Mouse (Mus musculus): ENCODE measurements around the gene Tmem209. TPM values are rescaled to one million over a fixed set of nuclear protein-coding genes. Genes with fewer than 3 reads are reported as not detected.

The Tmem209 gene
- 42.0 and 42.1 TPM in 2 replicates for polyA plus RNA-seq (2015; fragmentation: Nextera tagmentation; extraction: Ambion mirVana)

DNA sequence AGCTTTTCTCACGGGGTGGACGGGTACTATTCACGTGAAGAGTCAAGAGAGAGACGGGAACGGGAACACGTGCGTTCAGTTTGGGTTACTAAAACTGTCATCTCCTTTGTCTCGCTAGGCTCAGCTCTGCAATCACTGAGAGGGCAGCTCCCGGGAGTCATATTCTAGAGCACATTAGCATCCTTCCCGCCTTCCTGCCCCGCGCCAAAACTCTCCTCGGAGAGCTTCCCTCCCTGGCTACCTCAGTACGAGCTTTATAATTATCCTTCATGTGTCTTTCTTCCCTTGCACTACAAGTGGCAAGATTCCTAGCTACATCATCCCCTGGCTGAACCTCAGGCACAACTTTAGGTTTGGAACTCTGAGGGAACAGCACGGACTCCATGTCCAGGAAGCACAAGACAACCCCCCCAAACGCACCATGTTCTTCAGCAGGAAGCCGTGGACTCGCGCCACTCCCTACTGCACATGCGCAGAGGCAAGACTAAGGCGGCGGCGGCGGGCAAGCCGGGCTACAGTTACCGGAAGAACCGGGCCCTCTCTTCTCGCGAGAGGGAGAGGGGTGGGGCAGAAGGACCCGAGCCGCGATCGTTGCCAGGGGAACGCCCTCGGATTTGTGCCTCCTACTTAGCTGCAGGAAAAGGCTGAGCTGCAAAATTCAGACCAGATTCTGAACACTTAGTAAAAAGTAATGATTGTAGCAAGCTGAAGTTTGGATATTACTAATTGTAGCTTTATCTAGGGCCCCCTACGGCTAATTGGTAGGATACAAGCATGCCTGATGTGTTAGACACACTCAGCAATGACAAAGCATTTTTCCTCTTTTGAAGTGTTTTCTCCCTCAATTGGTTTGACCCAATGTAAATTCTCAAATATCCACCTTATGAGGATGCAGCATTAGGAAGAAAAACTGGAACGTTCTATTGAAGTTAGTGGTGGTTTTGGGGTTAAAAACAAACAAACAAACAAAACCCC, at the start of gene Tmem209, which contains the start of gene Ssmem1:
Tmem209 (minus strand) TSS at position 519 of the 975 bp plus-strand sequence.
Ssmem1 (plus strand) TSS at position 585 of the 975 bp plus-strand sequence.
- peaks cover 8% of the 10 kb centered on the region for H3K4me1 ChIP-seq (replicated peaks)
- H3K4me2 ChIP-seq (replicated peaks), result peak within 1 kb of the TSS; percentile 67
- peaks cover 17% of the 10 kb centered on the region for H3K36me3 ChIP-seq
- peak within 1 kb of the TSS; percentile 91 for H3K27ac ChIP-seq
- peak; percentile 99 for ATAC-seq
- H3K4me3 ChIP-seq (replicated peaks), result peak within 1 kb of the TSS; percentile 56
- WGBS, result under 1% methylated on average over 37 of the region's 37 CpGs
- peak within 1 kb of the TSS; percentile 73 for H3K9ac ChIP-seq (replicated peaks)
- H3K9me3 ChIP-seq, result no peaks in the 10 kb centered on the region
- H3K27me3 ChIP-seq, result no peaks in the 10 kb centered on the region

DNA sequence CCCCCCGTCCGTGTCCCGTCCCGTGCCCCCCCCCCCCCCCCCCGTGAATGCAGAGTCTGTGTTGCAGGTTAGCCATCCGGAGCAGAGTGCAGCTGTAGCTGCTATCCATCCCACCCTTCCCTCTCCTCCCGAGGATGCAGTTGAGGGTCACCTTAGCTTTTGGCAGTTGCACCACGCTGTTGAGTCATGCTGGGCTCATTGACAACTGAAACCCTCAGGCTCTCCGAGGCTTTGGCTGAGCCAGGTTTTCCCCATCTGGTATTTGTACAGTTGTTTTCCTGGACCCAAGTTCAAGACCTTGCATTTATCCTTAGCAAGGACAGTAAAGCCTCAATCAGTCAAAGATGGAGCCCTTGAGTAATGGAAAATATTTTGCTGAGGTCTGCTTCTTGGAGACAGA, 46.5 kb upstream of the Tmem209 start:
- Histone ChIP-seq H3K4me3 (replicated peaks) (no peak overlapping the region), H3K4me1 (replicated peaks) (peaks cover 26% of the 10 kb centered on the region), H3K36me3 (no peaks in the 10 kb centered on the region), H3K9me3 (no peaks in the 10 kb centered on the region), H3K27ac (no peak overlapping the region), H3K27me3 (no peaks in the 10 kb centered on the region), H3K9ac (replicated peaks) (no peak overlapping the region), H3K4me2 (replicated peaks) (no peak overlapping the region)
- ATAC-seq, result no peak
- WGBS, result 18% methylated on average over 4 of the region's 9 CpGs

DNA sequence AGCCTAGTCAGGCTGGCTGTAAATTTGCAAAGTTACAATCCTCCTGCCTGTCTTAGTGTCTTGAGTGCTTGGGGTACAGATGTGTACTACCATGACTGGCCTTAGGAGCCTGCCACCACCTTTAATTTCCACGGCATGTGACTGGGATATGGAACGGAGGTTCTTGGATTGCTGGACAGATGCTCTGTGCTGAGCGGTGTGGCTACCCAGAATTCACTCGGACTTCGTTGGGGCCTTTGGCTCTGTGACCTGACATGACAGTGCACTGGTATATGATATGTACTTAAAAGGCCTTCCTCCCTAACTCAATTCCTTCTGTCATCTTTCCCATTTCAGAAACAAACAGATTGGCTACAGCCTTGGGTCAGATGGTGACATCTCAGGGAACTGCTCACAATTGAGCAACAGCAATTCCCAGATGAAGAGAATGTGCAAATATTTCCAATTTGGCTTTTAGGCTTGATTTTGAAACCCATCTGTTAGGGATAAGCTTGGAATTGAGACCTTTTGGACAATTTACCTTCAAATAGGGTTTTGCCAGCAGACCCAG, 45.1 kb upstream of the Tmem209 start:
- H3K27ac ChIP-seq, result no peak overlapping the region
- ATAC-seq, result no peak
- H3K27me3 ChIP-seq, result no peaks in the 10 kb centered on the region
- 95% methylated on average over 5 of the region's 5 CpGs for WGBS
- no peak overlapping the region for H3K4me3 ChIP-seq (replicated peaks)
- H3K4me2 ChIP-seq (replicated peaks), result no peak overlapping the region
- no peak overlapping the region for H3K9ac ChIP-seq (replicated peaks)
- peaks cover 28% of the 10 kb centered on the region for H3K4me1 ChIP-seq (replicated peaks)
- no peaks in the 10 kb centered on the region for H3K36me3 ChIP-seq
- no peaks in the 10 kb centered on the region for H3K9me3 ChIP-seq

DNA sequence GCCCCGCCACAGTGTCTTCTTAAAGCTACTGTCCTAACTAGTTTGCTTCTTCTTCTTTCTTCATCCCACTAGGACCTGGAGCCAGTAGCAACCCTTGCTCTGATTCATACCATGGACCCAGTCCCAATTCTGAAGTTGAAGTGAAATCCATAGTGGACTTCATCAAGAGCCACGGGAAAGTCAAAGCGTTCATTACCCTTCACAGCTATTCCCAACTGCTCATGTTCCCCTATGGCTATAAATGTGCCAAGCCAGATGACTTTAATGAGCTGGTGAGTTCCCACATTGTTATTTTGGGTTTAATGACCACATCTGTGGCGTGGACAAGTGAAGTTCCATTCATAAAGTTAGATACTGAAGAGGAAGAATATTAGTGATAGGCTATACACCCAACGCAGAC, 44.5 kb upstream of the Tmem209 start:
- Histone ChIP-seq H3K4me3 (replicated peaks) (no peak overlapping the region), H3K9me3 (no peaks in the 10 kb centered on the region), H3K9ac (replicated peaks) (no peak overlapping the region), H3K27me3 (no peaks in the 10 kb centered on the region), H3K27ac (no peak overlapping the region), H3K36me3 (no peaks in the 10 kb centered on the region), H3K4me2 (replicated peaks) (no peak overlapping the region), H3K4me1 (replicated peaks) (peaks cover 34% of the 10 kb centered on the region)
- no peak for ATAC-seq
- WGBS, result 92% methylated on average over 5 of the region's 5 CpGs

DNA sequence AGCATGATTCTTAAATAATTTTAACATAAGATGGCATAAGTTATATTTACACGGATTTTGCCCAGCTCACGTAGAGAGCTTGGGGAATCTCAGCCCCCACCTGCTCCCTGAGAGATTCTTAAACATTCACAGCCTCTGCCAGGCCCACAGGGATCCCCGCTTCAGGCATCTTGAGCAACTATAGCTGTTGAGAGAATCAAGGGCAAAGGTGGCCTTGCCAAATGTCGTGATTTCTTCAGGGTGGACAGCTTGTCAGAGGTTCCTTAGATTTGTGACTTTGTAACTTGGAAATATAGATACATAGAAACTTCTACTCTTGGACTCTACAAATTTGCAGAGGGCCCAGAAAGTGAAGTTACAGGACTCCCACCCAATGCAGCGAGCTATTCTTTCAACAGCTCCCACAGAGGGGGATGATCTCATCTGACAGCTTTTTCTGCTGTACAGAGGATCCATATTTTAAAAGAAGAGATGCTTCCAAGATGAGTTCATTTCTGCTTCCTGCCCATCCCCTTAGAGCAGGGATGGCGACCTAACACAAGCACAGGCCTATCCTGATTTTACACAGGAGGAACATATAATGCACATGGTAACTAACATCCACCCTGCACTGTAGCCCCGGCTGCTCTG, 43.9 kb upstream of the Tmem209 start:
- 76% methylated on average over 7 of the region's 7 CpGs for WGBS
- Histone ChIP-seq H3K4me3 (replicated peaks) (no peak overlapping the region), H3K4me1 (replicated peaks) (peaks cover 39% of the 10 kb centered on the region), H3K9me3 (no peaks in the 10 kb centered on the region), H3K9ac (replicated peaks) (no peak overlapping the region), H3K27me3 (no peaks in the 10 kb centered on the region), H3K36me3 (no peaks in the 10 kb centered on the region), H3K4me2 (replicated peaks) (no peak overlapping the region), H3K27ac (0 out of 2 replicates have a peak overlapping the region, but pooled peaks have one; percentile 14)
- no peak for ATAC-seq

DNA sequence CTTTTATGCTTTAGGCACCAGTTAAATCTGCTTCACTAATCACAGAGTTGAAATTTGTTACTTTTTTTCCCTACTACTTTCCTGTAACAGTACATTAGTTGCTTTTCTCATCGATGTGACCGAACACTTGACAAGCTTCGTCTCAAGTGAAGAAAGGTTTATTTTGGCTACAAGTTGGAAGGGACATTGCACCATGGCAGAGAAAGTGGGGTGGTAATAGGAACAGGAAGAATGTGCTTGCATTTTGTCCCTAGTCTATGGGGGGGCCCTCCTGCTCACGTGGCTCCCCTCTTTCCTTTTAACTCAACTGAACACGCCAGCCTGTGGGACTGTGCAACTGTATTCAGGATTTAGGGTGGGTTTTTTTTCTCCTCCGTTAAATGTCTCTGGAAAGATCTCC, 43.0 kb upstream of the Tmem209 start:
- ATAC-seq, result no peak
- Histone ChIP-seq H3K27me3 (no peaks in the 10 kb centered on the region), H3K4me3 (replicated peaks) (no peak overlapping the region), H3K4me2 (replicated peaks) (no peak overlapping the region), H3K36me3 (no peaks in the 10 kb centered on the region), H3K27ac (peak overlapping the region; percentile 93), H3K9ac (replicated peaks) (no peak overlapping the region), H3K4me1 (replicated peaks) (peaks cover 48% of the 10 kb centered on the region), H3K9me3 (no peaks in the 10 kb centered on the region)
- WGBS, result 48% methylated on average over 6 of the region's 6 CpGs

DNA sequence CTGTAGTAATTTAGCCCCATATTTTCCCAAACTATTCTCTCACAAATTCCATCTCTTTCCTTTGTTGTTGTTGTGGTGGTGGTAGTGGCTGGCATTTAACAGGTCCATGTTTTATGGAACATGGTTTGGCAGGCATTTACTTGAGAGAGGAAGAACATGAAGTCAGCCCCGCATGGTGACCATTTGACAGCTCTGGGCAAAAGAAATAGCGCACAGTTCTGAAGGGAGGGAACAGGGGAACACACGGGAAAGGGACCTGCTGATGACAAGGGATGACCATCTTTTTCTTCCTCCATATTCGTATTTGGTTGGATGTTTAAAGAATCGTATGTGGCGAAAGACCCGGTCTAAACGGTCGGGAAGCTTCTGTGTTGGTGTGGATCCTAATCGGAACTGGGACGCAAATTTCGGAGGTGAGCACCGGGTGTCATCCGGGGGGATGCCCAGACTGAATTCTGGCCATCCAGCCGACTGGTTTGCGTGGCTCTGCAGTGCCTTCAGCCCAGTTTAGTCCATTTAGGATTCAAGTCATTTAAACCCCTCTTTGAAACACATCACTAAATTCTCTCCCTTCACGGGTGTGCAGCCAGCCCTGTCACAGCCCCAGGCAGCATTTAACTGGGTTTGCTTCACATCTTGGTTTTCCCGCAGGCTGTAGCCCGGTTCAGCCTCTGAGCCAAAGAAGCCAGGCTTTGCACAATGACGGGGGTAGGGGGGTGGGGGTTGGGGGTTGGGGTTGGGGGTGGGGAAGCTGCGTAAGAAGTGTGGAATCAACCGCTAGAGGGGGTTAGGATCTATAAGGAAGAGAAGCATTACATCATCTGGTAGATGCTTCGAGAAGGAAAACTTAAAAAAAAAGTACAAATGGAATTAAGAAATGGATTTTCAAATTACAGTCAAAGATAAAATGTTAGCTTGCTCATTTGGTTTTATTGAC, 42.3 kb upstream of the Tmem209 start:
- H3K9ac ChIP-seq (replicated peaks), result peak overlapping the region; percentile 64
- WGBS, result 13% methylated on average over 23 of the region's 23 CpGs
- H3K4me2 ChIP-seq (replicated peaks), result peak overlapping the region; percentile 52
- peaks cover 52% of the 10 kb centered on the region for H3K4me1 ChIP-seq (replicated peaks)
- peak overlapping the region; percentile 24 for H3K4me3 ChIP-seq (replicated peaks)
- H3K36me3 ChIP-seq, result no peaks in the 10 kb centered on the region
- H3K9me3 ChIP-seq, result no peaks in the 10 kb centered on the region
- peak overlapping the region; percentile 93 for H3K27ac ChIP-seq
- no peaks in the 10 kb centered on the region for H3K27me3 ChIP-seq
- peak; percentile 80 for ATAC-seq

DNA sequence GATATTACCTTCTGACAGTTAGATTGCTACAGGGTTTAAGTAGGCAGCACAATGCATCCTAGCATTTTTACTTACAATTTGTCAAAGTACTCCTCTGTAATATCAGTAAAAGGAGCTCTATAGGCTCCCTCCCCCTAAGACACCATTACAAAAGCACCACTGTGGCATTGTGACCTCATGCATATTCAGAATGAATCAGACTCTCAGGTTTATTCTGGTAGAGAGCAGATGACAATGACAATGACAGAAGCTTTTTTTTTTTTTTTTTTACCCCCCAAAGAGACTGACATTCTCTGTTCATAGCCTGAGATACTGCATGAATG, 41.6 kb upstream of the Tmem209 start:
- Histone ChIP-seq H3K9me3 (no peaks in the 10 kb centered on the region), H3K27me3 (no peaks in the 10 kb centered on the region), H3K9ac (replicated peaks) (no peak overlapping the region), H3K4me3 (replicated peaks) (no peak overlapping the region), H3K36me3 (no peaks in the 10 kb centered on the region), H3K4me1 (replicated peaks) (peaks cover 59% of the 10 kb centered on the region), H3K27ac (peak overlapping the region; percentile 93), H3K4me2 (replicated peaks) (no peak overlapping the region)
- no peak for ATAC-seq

DNA sequence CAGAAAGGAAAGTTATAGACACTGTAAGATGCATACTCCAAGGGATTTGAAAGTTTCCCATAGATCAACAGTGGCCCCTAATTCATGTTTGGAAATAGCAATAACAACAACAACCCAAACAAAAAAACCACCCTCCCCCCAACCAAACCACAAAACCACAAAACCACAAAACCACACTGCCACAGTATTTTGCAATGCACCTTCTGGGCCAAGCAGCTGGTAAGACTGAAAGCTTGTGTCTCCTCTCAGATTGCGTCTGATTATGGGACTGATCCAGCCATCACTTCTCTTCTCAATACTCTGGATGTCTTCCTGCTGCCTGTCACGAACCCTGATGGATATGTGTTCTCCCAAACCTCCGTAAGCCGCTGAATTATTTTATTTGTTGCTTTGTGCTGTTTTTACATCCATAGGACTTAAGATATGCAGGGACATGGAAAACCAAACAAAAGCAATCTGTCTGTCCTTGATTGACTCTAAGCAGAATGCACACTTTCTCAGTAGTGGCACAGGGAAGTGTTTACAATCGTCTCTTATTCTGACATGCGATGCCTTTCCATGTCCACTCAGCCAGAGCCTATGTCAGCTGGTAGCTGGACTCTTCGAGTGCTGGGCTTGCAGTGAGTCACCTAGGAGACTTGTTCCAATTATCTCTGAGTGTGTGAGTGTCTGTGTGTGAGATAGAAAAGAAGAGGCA, 41.1 kb upstream of the Tmem209 start:
- no peak overlapping the region for H3K9ac ChIP-seq (replicated peaks)
- H3K27ac ChIP-seq, result peak overlapping the region; percentile 93
- H3K36me3 ChIP-seq, result no peaks in the 10 kb centered on the region
- no peaks in the 10 kb centered on the region for H3K27me3 ChIP-seq
- peaks cover 64% of the 10 kb centered on the region for H3K4me1 ChIP-seq (replicated peaks)
- no peak overlapping the region for H3K4me3 ChIP-seq (replicated peaks)
- ATAC-seq, result no peak
- WGBS, result 52% methylated on average over 7 of the region's 7 CpGs
- no peaks in the 10 kb centered on the region for H3K9me3 ChIP-seq
- no peak overlapping the region for H3K4me2 ChIP-seq (replicated peaks)

DNA sequence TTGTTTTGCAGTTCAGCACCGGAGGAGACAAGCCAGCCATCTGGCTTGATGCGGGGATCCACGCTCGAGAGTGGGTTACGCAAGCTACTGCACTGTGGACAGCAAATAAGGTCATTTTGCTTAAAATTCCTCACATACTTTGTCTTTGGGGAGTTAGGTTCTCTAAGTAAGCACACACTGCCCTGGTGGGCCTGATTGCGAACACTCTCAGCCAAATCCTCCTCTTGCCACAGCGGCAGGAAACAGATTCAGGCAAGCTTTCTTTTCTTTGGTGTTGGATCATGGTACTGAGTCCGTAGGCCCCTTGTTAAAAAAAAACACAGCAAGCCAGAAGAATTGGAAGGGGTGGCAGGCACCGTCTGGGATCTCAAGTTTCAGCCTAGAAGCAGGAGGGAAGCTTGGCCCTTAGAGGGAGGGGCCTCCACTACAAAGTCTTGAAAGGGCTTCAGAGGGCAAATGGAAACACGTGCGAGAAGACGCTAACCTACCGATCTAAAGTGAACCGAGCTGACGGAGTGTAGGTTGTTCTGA, 39.7 kb upstream of the Tmem209 start:
- 9% methylated on average over 15 of the region's 15 CpGs for WGBS

More for the DNA sequence above, 39.7 kb upstream of the Tmem209 start:
- H3K4me2 ChIP-seq (replicated peaks), result 0 out of 2 replicates have a peak overlapping the region, but pooled peaks have one; percentile 9
- H3K27ac ChIP-seq, result peak overlapping the region; percentile 85
- no peak overlapping the region for H3K9ac ChIP-seq (replicated peaks)
- no peak overlapping the region for H3K4me3 ChIP-seq (replicated peaks)
- H3K4me1 ChIP-seq (replicated peaks), result peaks cover 70% of the 10 kb centered on the region
- H3K9me3 ChIP-seq, result no peaks in the 10 kb centered on the region
- ATAC-seq, result no peak
- H3K27me3 ChIP-seq, result no peaks in the 10 kb centered on the region
- no peaks in the 10 kb centered on the region for H3K36me3 ChIP-seq
